Mouse (Mus musculus): ENCODE data around the gene Qk. TPM values are rescaled to one million over a fixed set of nuclear protein-coding genes. Genes with fewer than 3 reads are reported as not detected.
A peak's percentile ranks its signal among the peaks of the same experiment; 100 is the strongest.

Qk gene
- 100 to 1,000 TPM; 233 to 246 TPM for total RNA-seq (2021)
- long read RNA-seq, experiment 1, full-length matches to known transcripts, result 29 of 41 reads
- long read RNA-seq, experiment 1, partial matches to known transcripts, result 0 of 41 reads
- long read RNA-seq, experiment 1, other reads (novel, unspliced or antisense), result 12 of 41 reads
- long read RNA-seq, experiment 2, full-length matches to known transcripts, result 59 of 95 reads
- long read RNA-seq, experiment 2, partial matches to known transcripts, result 11 of 95 reads
- long read RNA-seq, experiment 2, other reads (novel, unspliced or antisense), result 25 of 95 reads

GRCm38 (mm10) chr17:10319685-10320455 is at the start of gene Qk:
TSS of gene Qk (minus strand) at chr17:10319854.
- DNase-seq (ENCODE audit: low spot score in 2 of 2), result peak; percentile 84 to 91

GRCm38 (mm10) chr17:10367044-10367443 is 47.4 kb upstream of the Qk start:
- DNase-seq (ENCODE audit: low spot score in 2 of 2), result no peak

GRCm38 (mm10) chr17:10366577-10366976 is 46.9 kb upstream of the Qk start:
- DNase-seq (ENCODE audit: low spot score in 2 of 2), result no peak

GRCm38 (mm10) chr17:10365501-10366482 is 46.1 kb upstream of the Qk start:
- DNase-seq (ENCODE audit: low spot score in 2 of 2), result no peak

GRCm38 (mm10) chr17:10363151-10363550 is 43.5 kb upstream of the Qk start:
- no peak for DNase-seq (ENCODE audit: low spot score in 2 of 2)

DNA sequence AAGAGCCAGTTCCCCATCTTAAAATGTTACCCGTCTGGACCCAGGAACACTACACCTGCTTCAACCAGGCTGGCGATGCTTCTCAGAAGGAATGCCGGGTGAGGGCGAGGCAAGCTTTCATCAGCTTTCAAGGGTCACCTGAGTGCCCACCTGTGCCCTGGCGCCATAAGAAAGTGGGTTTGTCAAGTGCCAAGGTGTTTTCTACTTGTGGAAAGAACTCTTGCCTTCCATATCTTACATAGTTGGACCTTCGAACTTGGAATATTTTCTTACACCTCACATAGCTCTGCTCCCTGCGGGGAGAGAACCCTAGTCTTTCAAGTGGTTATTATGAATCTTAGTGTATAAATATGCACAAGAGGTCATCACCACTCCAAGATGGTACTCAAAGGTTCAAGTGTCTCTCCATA is 42.2 kb upstream of the Qk start:
- DNase-seq (ENCODE audit: low spot score in 2 of 2), result no peak

DNA sequence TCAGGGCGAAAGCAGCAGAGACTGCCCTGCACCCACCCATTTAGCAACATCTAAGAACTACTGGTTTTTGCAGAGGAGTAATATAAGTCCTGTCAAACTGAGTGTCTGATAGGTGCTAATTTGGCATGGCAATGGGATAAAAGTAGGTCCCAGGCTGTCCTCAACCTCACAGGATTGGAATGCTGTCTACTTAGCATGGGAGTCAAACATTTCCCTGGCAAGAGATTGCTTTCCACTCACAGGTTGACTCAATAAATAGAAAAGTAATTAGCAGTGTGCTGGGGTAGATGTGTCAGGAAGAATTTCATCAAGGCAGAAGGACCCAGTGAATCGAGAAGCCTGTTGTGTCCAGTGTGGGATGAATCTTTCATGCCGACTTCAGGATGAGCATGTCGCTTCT is 41.1 kb upstream of the Qk start:
- DNase-seq (ENCODE audit: low spot score in 2 of 2), result no peak

DNA sequence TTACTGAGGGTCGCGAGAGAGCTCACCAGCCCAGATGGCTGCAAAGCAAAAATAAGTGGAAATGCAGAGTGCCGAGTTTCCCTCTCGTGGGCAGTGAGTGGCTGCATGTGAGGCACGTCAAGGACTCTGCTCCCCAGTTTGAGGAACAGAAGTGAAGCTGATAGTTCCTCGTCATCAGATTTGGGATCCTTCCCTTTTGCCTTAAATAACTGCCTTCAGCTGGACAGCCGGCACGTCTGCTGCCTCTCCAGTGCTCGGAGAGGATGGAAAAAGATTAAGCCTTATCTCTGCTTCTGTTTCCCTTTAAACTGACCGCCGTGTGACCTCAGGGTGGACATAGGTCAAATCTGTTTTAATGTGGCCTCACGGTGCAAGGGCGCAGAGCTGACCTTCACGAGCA is 39.8 kb upstream of the Qk start:
- no peak for DNase-seq (ENCODE audit: low spot score in 2 of 2)

DNA sequence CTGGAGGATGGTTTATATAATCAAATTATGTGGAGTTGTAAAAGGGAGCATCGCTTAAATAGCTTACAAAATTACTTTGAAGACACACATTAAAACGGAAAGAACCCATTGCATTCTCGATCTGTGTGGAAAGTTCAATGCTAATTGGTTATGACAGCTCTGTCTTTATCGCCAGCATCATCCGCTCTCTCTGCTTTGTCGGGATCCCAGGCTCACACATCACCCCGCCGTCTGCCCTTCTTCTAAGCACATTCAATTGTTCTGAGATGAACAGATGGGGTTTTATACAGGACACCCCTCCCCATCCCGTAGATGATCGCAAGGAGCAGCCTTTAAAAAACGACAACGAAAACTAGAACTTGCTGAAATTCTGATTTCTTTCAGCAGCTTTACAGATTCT is 37.7 kb upstream of the Qk start:
- DNase-seq (ENCODE audit: low spot score in 2 of 2), result no peak

DNA sequence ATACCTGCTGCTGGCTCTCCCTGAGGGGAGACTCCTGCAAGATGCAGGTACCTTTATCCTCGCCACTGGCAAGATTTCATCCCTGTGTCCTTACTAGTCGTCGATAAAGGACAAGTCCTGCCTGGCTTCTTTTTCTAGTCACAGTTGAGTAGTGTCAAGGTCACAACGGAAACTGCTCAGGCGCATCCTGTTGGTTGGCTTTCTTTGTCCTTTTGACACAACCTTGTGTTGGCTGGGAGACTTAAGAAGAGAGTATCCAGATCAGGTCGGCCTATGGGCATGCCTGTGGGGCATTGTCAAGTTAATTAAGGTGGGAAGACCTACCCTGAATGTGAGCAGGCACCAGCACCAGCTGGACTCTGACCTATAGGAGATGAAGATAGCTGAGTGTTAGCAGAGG is 36.6 kb upstream of the Qk start:
- no peak for DNase-seq (ENCODE audit: low spot score in 2 of 2)

GRCm38 (mm10) chr17:10355746-10356145 is 36.1 kb upstream of the Qk start:
- no peak for DNase-seq (ENCODE audit: low spot score in 2 of 2)

- DNase-seq (ENCODE audit: low spot score in 2 of 2), result no peak
These were observed 18.6 kb upstream of the Qk start for GRCm38 (mm10) chr17:10338286-10338685.

GRCm38 (mm10) chr17:10336558-10336957 is 16.9 kb upstream of the Qk start:
- DNase-seq (ENCODE audit: low spot score in 2 of 2), result no peak

- no peak for DNase-seq (ENCODE audit: low spot score in 2 of 2)
These were observed 16.3 kb upstream of the Qk start for GRCm38 (mm10) chr17:10335809-10336499.

DNA sequence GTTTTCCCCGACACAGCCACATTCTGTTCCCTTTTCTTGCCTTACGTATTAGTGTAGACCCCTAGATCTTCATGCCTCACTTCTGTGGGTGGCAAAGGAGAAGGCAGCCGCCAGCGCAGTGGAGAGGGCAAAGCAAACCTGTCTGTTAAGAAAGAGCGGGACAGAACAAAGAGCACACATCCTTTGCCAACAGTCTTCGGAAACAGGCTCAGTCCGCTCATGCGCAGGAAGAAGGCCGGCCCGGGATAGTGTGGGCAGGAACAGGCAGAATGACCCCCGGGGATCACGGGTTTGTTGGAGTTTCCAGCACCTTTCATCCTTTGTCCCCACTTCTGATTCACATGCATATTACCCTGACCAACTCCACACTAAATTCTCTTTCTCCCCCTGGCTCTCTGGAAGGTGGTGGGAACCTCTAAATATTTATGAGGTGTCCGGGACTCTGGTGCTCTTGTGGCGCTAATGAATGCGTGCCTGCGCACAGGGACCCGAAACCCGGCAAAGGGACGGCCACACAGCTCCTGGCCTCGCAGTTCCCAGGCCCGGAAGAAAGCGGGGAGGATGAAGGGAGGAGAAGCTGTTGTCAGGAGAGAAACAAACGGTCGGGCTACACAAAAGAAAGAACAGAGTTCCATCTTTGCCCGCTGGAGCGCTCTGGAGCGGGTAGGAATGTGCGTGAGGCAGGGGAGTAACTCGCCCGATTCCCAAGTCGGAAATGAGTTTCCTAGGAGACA is 15.5 kb upstream of the Qk start:
- DNase-seq (ENCODE audit: low spot score in 2 of 2), result peak in 1 of 2 experiments; percentile 57

GRCm38 (mm10) chr17:10334481-10334880 is 14.8 kb upstream of the Qk start:
- DNase-seq (ENCODE audit: low spot score in 2 of 2), result no peak

- no peak for DNase-seq (ENCODE audit: low spot score in 2 of 2)
These were observed 13.7 kb upstream of the Qk start for GRCm38 (mm10) chr17:10333321-10333720.

DNA sequence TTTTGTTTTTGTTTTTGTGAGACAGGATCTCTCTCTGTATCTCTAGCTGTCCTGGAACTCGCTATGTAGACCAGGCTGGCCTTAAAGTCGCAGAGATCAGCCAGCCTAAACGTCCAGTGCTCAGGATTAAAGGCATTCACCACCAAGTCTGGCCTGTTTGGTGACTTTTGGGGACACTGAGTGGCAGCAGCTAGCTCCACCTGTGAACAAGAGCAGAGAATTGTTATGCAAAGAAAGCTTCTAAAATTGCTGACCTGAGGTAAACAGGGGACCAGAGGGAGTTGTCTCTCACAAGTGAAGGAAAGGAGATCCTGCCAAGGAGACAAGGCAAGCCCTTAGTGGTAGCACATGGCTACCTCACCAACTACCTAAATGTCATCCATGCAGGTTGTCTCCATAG is 12.5 kb upstream of the Qk start:
- no peak for DNase-seq (ENCODE audit: low spot score in 2 of 2)

DNA sequence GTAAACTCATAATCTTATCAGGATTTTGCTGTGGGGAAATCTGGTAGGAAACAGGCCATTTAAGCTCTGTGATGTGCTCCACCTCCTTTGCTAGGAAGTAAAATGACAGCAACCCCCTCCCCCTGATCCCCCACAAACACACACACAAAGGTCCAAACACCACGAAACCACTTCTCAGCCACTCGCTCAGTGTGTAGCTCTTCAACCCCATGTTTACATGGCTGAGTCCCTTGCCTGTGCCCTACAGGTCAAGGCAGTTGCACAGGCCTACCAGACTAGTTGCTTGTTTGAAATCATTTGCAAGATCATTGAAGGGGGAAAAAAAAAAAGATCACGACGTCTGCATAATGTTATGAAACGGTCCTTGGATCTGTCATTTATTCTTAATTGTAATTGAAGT is 9.8 kb upstream of the Qk start:
- no peak for DNase-seq (ENCODE audit: low spot score in 2 of 2)

GRCm38 (mm10) chr17:10328544-10329100 is 9.0 kb upstream of the Qk start:
- DNase-seq (ENCODE audit: low spot score in 2 of 2), result no peak

Data from adrenal gland, postnatal 4 days (tissue).